Mouse (Mus musculus): ENCODE results near the gene Rimklb. TPM values are rescaled to one million over a fixed set of nuclear protein-coding genes. Genes with fewer than 3 reads are reported as not detected.
"Not testable (repeated sequence)": the region's sequence is repeated elsewhere in the genome, so short reads cannot be mapped to it uniquely, and the experiment has no call there.

The Rimklb gene
- not detected in 2 replicates for total RNA-seq (2015; ENCODE audit: low replicate concordance)
- not detected in 2 replicates for total RNA-seq (2017; ENCODE audit: low replicate concordance)

DNA sequence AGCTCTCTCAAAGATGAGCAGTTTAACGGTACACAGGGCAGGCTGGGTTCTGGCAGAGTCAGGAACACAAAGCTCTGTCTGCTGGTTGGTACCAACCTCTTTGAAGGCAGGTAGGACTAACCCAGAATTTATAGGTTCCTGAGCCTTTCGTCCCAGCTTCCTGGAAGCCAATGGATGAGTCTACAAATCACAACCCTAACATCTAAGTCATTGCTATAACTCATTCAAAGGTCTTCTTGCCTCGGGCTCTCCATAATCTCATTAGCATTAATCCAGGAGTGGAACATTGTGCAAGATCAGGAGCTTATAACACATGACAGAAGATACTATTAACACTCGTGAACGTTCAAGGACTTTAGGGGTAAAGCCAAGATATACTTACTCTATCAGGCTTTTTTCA, at the start of gene Rimklb:
Rimklb (minus strand) TSS at position 101 of the 400 bp plus-strand sequence.
- no peak for ATAC-seq (replicated peaks; ENCODE audit: low FRiP score, poor library complexity, severe bottlenecking)

DNA sequence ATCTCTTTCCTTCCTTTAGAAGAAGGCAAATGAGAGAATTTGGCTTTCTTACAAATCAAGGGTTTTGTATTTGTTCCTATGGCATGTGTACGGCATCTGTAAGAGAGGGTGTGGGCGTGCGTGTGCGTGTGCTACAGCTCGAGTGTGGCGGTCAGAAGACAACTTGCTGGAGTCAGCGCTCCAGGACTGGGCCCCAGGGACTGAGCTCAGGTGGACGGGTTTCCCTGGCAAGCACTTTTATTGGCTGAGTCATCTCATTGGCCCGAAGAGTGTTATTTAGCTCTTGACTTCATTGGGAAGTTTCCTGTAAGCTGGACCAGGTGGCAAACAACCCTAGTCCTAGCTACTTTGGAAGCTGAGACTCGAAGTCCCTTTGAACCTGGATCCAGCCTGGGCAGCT, 47.4 kb upstream of the Rimklb start:
- ATAC-seq (replicated peaks; ENCODE audit: low FRiP score, poor library complexity, severe bottlenecking): no peak

- no peak for ATAC-seq (replicated peaks; ENCODE audit: low FRiP score, poor library complexity, severe bottlenecking)
These were observed 46.8 kb upstream of the Rimklb start for GRCm38 (mm10) chr6:122545289-122545882.

GRCm38 (mm10) chr6:122544672-122545071, 46.1 kb upstream of the Rimklb start:
- ATAC-seq (replicated peaks; ENCODE audit: low FRiP score, poor library complexity, severe bottlenecking): no peak

GRCm38 (mm10) chr6:122543574-122543973, 45.0 kb upstream of the Rimklb start:
- no peak for ATAC-seq (replicated peaks; ENCODE audit: low FRiP score, poor library complexity, severe bottlenecking)

DNA sequence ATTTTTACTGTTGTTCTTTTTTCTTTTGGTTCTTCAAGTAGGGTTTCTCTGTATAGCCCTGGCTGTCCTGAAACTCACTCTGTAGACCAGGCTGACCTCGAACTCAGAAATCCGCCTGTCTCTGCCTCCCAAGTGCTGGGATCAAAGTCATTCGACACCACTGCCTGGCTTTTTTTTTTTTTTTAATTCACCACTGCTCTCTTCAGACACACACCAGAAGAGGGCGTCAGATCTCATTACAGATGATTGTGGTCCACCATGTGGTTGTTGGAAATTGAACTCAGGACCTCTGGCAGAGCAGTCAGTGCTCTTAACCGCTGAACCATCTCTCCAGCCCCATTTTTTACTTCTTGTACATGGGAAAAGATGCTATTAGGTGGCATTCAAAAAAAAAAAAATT, 43.9 kb upstream of the Rimklb start:
- not testable (repeated sequence) for ATAC-seq (replicated peaks; ENCODE audit: low FRiP score, poor library complexity, severe bottlenecking)

GRCm38 (mm10) chr6:122539564-122539963, 41.0 kb upstream of the Rimklb start:
- ATAC-seq (replicated peaks; ENCODE audit: low FRiP score, poor library complexity, severe bottlenecking): no peak

- ATAC-seq (replicated peaks; ENCODE audit: low FRiP score, poor library complexity, severe bottlenecking): no peak
These were observed 35.5 kb upstream of the Rimklb start for GRCm38 (mm10) chr6:122534032-122534431.

GRCm38 (mm10) chr6:122532883-122533302, 34.3 kb upstream of the Rimklb start:
- ATAC-seq (replicated peaks; ENCODE audit: low FRiP score, poor library complexity, severe bottlenecking): no peak

DNA sequence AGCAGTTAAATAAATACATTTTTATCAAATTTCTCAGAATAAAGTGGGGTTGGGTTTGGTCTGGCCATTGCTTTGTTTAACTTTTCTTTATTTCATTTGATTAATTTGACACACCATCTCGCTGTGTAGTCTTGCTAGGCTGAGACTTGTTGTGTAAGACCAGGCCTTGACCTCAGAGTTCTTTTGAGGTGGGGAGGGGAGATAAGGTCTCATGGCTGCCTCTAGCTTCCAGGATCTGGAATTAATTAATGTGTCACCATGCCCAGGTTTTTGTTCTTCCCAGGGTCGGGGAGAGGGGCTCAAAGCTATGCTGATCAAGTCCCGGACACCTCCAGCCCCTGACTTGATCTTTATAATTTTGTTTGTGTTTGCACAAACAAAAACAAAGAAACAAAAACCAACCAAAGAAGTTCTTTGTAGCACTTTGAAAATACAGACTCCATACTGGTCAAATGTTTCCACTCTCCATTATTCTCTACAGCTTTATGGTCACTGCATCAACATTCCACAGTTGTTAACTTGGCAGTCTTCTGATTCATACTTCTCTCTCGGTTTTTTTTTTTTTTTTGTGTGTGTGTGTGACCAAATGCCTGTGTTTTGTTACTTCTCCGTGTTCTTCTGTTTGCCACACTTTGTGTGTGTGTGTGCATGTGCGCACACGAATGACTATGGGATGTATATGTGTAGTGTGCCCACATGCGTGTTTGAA, 33.1 kb upstream of the Rimklb start:
- ATAC-seq (replicated peaks; ENCODE audit: low FRiP score, poor library complexity, severe bottlenecking): no peak

DNA sequence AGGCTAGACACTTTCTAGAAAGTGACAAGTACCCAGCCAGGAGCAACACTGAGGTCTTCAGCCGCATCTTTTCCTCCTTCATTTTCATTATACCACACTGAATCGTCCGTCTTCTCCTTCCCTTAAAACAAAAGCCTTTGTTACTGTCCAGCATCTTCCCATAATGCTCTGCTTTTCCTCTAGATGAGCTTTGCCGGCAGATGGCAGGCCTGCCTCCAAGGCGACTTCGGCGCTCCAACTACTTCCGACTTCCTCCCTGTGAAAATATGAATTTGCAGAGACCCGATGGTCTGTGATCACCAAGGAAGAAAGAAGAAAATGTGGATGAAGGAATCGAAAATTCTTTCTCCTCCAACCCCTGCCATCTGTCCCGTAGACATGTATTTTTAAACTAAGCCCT, 29.6 kb upstream of the Rimklb start:
- no peak for ATAC-seq (replicated peaks; ENCODE audit: low FRiP score, poor library complexity, severe bottlenecking)

GRCm38 (mm10) chr6:122527596-122527995, 29.0 kb upstream of the Rimklb start:
- ATAC-seq (replicated peaks; ENCODE audit: low FRiP score, poor library complexity, severe bottlenecking): no peak

DNA sequence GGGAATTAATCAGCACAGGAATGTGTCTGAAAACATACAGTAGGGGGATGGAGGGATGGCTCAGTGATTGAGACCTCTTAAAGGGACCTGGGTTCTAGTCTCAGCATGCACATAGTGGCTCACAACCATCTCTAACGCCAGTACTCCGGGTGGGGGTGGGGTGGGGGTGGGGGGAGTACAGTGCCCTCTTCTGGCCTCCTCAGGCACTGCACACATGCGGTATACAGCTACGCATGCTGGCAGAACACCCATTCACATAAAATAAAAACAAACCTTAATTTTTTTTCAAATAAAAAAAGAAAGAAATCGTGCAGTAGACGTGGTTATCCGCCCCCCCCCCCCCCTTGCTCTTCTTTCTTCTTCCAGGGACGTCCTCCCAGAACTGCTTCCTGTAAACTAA, 24.7 kb upstream of the Rimklb start:
- no peak for ATAC-seq (replicated peaks; ENCODE audit: low FRiP score, poor library complexity, severe bottlenecking)

- ATAC-seq (replicated peaks; ENCODE audit: low FRiP score, poor library complexity, severe bottlenecking): no peak
These were observed 24.0 kb upstream of the Rimklb start for GRCm38 (mm10) chr6:122522595-122522994.

- no peak for ATAC-seq (replicated peaks; ENCODE audit: low FRiP score, poor library complexity, severe bottlenecking)
These were observed 20.8 kb upstream of the Rimklb start for GRCm38 (mm10) chr6:122519384-122519783.

- ATAC-seq (replicated peaks; ENCODE audit: low FRiP score, poor library complexity, severe bottlenecking): no peak
These were observed 19.1 kb upstream of the Rimklb start for GRCm38 (mm10) chr6:122517668-122518067.

GRCm38 (mm10) chr6:122515762-122516161, 17.2 kb upstream of the Rimklb start:
- not testable (repeated sequence) for ATAC-seq (replicated peaks; ENCODE audit: low FRiP score, poor library complexity, severe bottlenecking)

DNA sequence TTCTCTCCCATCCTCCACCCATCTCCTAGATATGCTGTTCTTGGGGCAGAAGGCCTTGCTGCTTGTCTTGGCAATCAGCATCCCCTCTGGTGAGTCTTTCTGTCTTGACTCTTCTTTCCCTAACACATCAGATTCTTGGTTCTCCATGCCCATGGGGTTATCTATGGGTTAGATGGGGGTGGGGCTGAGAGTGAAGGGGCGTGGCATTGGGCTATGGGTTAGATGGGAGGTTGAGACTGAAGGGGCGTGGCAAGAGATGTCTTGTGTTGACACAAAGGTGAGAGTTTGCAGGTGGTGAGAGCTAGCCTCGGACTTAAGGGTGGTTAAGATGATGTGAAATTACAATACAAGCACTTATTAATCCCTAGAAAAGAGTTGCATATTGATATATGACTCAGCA, 15.8 kb upstream of the Rimklb start:
- ATAC-seq (replicated peaks; ENCODE audit: low FRiP score, poor library complexity, severe bottlenecking): no peak

- ATAC-seq (replicated peaks; ENCODE audit: low FRiP score, poor library complexity, severe bottlenecking): no peak
These were observed 14.6 kb upstream of the Rimklb start for GRCm38 (mm10) chr6:122512914-122513878.

DNA sequence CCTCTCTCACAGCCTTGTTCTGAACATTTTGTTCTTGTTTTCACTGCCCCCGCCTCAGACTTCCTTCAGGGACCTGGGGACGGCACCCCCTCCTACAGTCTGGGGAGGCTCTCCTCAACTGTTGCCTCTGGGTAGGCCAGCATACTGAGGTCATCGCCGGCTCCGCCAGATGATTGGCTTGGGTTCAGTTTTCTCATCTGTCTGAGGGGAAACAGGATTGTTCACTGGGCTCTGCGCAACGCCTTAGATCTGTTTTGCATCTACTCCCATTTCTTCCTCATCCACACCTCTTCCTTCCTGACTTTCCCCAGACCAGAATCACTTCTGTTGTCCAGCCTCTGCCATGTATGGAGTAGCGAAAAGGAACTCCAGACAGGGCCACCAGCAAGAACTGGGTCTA, 9.9 kb upstream of the Rimklb start:
- ATAC-seq (replicated peaks; ENCODE audit: low FRiP score, poor library complexity, severe bottlenecking): no peak
